Mouse (Mus musculus): ENCODE data around the gene Gm266. TPM values are rescaled to one million over a fixed set of nuclear protein-coding genes. Genes with fewer than 3 reads are reported as not detected.
A peak's percentile ranks its signal among the peaks of the same experiment; 100 is the strongest.

Gm266 gene
- polyA plus RNA-seq, 1 experiment from 2014 or later, result 5.5 TPM

DNA sequence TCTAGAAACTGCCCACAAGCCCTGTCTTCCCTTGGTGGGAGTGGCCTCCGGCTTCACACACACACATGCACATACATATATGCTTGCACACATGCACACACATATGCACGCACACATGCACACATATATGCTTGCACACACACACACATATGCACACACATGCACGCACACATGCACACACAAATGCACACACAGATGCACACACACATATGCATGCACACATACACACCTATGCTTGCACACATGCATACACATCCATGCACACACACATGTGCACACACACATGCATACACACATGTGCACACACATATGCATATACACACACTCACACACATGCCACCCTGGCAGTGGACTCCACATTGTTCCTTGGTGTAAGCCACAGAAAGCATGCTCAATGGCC lies 11.2 kb downstream of the Gm266 start:
- H3K27ac ChIP-seq (ENCODE audit: low read depth, low read length), result no peak overlapping the region

DNA sequence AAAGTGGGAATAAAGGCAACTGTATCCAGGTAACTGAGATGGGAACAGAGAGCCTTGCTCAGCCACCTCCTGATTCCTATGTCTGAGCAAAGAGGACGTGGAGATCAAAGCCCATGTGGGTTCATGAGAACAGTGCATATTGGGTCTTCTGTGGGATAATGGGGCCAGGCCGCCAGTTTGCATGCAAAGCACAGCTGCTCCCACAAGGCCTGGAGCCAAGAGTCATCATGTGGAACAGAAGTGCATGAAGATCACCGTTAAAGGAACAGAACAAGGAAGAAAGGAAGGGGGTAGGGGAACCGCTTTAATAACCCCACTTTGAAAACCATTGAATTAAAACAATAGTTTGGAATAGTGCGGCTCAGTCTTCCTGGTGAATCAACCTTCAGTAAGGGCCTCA lies 12.7 kb downstream of the Gm266 start:
- ATAC-seq (replicated peaks; ENCODE audit: insufficient number of reproducible peaks, low FRiP score, low TSS enrichment), result no peak
- Histone ChIP-seq H3K9ac (ENCODE audit: low read depth, low read length) (no peak overlapping the region), H3K4me1 (ENCODE audit: control insufficient read depth, insufficient read depth, low read length) (no peaks in the 10 kb centered on the region), H3K36me3 (ENCODE audit: control insufficient read depth, insufficient read depth, low read length) (no peaks in the 10 kb centered on the region), H3K4me2 (no peak overlapping the region), H3K27me3 (ENCODE audit: control insufficient read depth, insufficient read depth, low read length) (no peaks in the 10 kb centered on the region), H3K27ac (ENCODE audit: low read depth, low read length) (no peak overlapping the region), H3K9me3 (replicated peaks; ENCODE audit: control insufficient read depth, low read length) (no peaks in the 10 kb centered on the region), H3K4me3 (ENCODE audit: low read depth, low read length) (no peak overlapping the region)
- WGBS (ENCODE audit: insufficient replicate concordance), result 75% methylated on average over 5 of the region's 5 CpGs

More for the DNA sequence above, 11.2 kb downstream of the Gm266 start:
- no peaks in the 10 kb centered on the region for H3K27me3 ChIP-seq (ENCODE audit: control insufficient read depth, insufficient read depth, low read length)
- no peak overlapping the region for H3K4me3 ChIP-seq (ENCODE audit: low read depth, low read length)
- no peak for ATAC-seq (replicated peaks; ENCODE audit: insufficient number of reproducible peaks, low FRiP score, low TSS enrichment)
- no peak overlapping the region for H3K9ac ChIP-seq (ENCODE audit: low read depth, low read length)
- H3K4me1 ChIP-seq (ENCODE audit: control insufficient read depth, insufficient read depth, low read length), result no peaks in the 10 kb centered on the region
- 80% methylated on average over 3 of the region's 3 CpGs for WGBS (ENCODE audit: insufficient replicate concordance)
- no peaks in the 10 kb centered on the region for H3K9me3 ChIP-seq (replicated peaks; ENCODE audit: control insufficient read depth, low read length)
- no peak overlapping the region for H3K4me2 ChIP-seq
- H3K36me3 ChIP-seq (ENCODE audit: control insufficient read depth, insufficient read depth, low read length), result no peaks in the 10 kb centered on the region

DNA sequence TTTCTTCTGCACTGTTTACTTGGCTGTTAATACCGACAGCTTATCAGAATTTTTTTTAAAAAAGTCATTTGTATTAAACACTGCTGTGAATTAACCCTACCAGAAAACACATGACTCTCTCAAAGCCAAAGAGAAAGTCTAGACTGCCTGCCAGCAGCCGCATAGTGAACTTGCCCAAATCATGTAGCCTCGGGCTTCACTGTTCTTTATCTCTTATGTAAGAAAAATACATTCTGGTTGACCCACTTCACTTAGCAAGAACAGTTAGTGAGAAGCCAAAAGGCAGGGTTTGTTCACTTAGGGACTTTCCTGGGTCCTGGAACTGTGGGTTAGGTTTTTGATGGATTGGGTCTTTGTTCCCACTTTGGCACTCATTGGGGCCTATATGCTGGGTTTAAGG lies 13.9 kb downstream of the Gm266 start:
- ATAC-seq (replicated peaks; ENCODE audit: insufficient number of reproducible peaks, low FRiP score, low TSS enrichment), result no peak
- 66% methylated on average over 3 of the region's 3 CpGs for WGBS (ENCODE audit: insufficient replicate concordance)
- no peak overlapping the region for H3K27ac ChIP-seq (ENCODE audit: low read depth, low read length)
- no peaks in the 10 kb centered on the region for H3K27me3 ChIP-seq (ENCODE audit: control insufficient read depth, insufficient read depth, low read length)
- H3K4me3 ChIP-seq (ENCODE audit: low read depth, low read length), result no peak overlapping the region
- no peaks in the 10 kb centered on the region for H3K4me1 ChIP-seq (ENCODE audit: control insufficient read depth, insufficient read depth, low read length)
- no peaks in the 10 kb centered on the region for H3K9me3 ChIP-seq (replicated peaks; ENCODE audit: control insufficient read depth, low read length)
- no peaks in the 10 kb centered on the region for H3K36me3 ChIP-seq (ENCODE audit: control insufficient read depth, insufficient read depth, low read length)
- no peak overlapping the region for H3K9ac ChIP-seq (ENCODE audit: low read depth, low read length)
- no peak overlapping the region for H3K4me2 ChIP-seq

DNA sequence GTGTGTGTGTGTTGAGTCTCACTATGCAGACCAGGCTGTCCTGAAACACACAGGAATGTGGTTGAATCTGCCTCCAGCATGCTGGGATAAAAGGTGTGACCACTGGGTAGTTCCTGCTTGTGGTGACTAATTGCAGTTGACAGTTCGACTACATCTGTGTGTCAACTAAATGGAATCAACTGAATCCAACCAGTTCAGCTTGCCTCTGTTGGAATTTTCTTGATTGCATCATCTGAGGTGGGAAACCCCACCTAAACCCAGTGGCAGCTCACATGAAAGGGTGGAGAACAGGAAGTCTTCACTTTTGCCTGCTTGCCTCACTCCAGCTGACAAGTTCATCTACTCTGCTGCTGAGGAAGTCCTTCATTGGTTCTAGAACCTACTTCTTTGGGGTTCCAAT lies 14.5 kb downstream of the Gm266 start:
- H3K9me3 ChIP-seq (replicated peaks; ENCODE audit: control insufficient read depth, low read length), result no peaks in the 10 kb centered on the region
- H3K9ac ChIP-seq (ENCODE audit: low read depth, low read length), result no peak overlapping the region
- no peak overlapping the region for H3K27ac ChIP-seq (ENCODE audit: low read depth, low read length)
- WGBS (ENCODE audit: insufficient replicate concordance), result 58% methylated on average over 1 of the region's 1 CpGs
- no peak overlapping the region for H3K4me3 ChIP-seq (ENCODE audit: low read depth, low read length)
- no peak overlapping the region for H3K4me2 ChIP-seq
- H3K4me1 ChIP-seq (ENCODE audit: control insufficient read depth, insufficient read depth, low read length), result no peaks in the 10 kb centered on the region
- no peaks in the 10 kb centered on the region for H3K27me3 ChIP-seq (ENCODE audit: control insufficient read depth, insufficient read depth, low read length)
- ATAC-seq (replicated peaks; ENCODE audit: insufficient number of reproducible peaks, low FRiP score, low TSS enrichment), result no peak
- H3K36me3 ChIP-seq (ENCODE audit: control insufficient read depth, insufficient read depth, low read length), result no peaks in the 10 kb centered on the region

DNA sequence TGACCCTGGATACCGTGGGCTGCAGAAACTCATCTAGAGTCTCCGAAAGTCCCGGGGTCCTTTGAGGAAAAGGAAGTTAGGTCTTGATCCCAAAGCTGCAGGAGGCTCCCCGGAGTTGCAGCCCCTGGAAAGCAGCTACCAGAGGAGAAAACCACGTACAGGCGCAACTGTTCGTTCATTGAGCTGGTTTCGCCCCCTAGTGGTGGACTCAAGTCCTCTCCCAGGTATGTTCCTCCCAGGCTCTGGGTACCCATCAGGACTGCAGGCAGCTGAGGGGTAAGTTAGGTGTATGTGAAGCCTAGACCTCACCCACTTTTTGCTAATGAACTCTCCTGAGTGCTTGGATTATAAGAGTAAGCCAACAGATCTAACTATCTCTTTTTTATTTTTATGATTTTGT lies 16.1 kb downstream of the Gm266 start:
- H3K4me1 ChIP-seq (ENCODE audit: control insufficient read depth, insufficient read depth, low read length), result no peaks in the 10 kb centered on the region
- H3K9me3 ChIP-seq (replicated peaks; ENCODE audit: control insufficient read depth, low read length), result no peaks in the 10 kb centered on the region
- no peaks in the 10 kb centered on the region for H3K36me3 ChIP-seq (ENCODE audit: control insufficient read depth, insufficient read depth, low read length)
- H3K9ac ChIP-seq (ENCODE audit: low read depth, low read length), result no peak overlapping the region
- H3K4me3 ChIP-seq (ENCODE audit: low read depth, low read length), result no peak overlapping the region
- no peak overlapping the region for H3K4me2 ChIP-seq
- no peaks in the 10 kb centered on the region for H3K27me3 ChIP-seq (ENCODE audit: control insufficient read depth, insufficient read depth, low read length)
- H3K27ac ChIP-seq (ENCODE audit: low read depth, low read length), result no peak overlapping the region
- WGBS (ENCODE audit: insufficient replicate concordance), result 11% methylated on average over 8 of the region's 8 CpGs
- 0 out of 2 replicates have a peak, but pooled peaks have one; percentile 52 for ATAC-seq (replicated peaks; ENCODE audit: insufficient number of reproducible peaks, low FRiP score, low TSS enrichment)

DNA sequence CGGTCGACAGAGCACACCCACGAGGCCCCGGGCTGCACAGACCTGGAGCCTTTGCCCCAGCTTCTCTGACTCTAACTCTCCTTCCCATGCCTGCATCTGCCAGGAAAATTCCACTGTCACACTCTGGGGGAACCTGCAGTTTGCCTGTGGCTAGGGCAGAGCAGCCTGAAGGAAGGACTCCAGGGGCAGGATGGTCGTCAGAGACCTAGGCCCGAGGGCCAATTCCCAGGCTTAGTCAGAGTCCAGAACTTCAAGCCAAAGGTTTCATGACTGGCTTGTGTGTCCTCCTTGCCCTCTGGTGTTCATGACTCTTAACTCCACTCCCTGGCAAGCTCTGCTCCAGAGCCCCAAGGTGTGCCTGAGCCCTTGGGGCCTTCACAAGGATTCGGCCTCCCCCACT lies 17.4 kb downstream of the Gm266 start:
- no peaks in the 10 kb centered on the region for H3K36me3 ChIP-seq (ENCODE audit: control insufficient read depth, insufficient read depth, low read length)
- no peak overlapping the region for H3K4me3 ChIP-seq (ENCODE audit: low read depth, low read length)
- no peak overlapping the region for H3K27ac ChIP-seq (ENCODE audit: low read depth, low read length)
- no peaks in the 10 kb centered on the region for H3K27me3 ChIP-seq (ENCODE audit: control insufficient read depth, insufficient read depth, low read length)
- no peaks in the 10 kb centered on the region for H3K4me1 ChIP-seq (ENCODE audit: control insufficient read depth, insufficient read depth, low read length)
- H3K4me2 ChIP-seq, result no peak overlapping the region
- no peak for ATAC-seq (replicated peaks; ENCODE audit: insufficient number of reproducible peaks, low FRiP score, low TSS enrichment)
- no peak overlapping the region for H3K9ac ChIP-seq (ENCODE audit: low read depth, low read length)
- WGBS (ENCODE audit: insufficient replicate concordance), result 78% methylated on average over 7 of the region's 7 CpGs
- no peaks in the 10 kb centered on the region for H3K9me3 ChIP-seq (replicated peaks; ENCODE audit: control insufficient read depth, low read length)

DNA sequence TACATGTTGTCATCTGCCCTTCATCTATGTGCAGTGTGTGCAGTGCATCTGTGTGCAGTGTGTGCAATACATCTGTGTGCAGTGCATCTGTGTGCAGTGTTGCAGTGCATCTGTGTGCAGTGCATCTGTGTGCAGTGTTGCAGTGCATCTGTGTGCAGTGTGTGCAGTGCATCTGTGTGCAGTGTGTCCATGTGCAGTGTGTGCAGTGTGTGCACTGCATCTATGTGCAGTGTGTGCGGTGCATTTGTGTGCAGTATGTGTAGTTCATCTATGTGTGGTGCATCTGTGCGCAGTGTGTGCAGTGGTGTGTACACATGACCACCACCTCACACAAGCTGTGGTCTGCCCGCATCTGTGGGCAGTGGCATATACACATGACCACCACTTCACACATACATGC lies 19.3 kb downstream of the Gm266 start:
- ATAC-seq (replicated peaks; ENCODE audit: insufficient number of reproducible peaks, low FRiP score, low TSS enrichment), result no peak
- H3K4me1 ChIP-seq (ENCODE audit: control insufficient read depth, insufficient read depth, low read length), result peaks cover 4% of the 10 kb centered on the region
- no peaks in the 10 kb centered on the region for H3K27me3 ChIP-seq (ENCODE audit: control insufficient read depth, insufficient read depth, low read length)
- no peaks in the 10 kb centered on the region for H3K9me3 ChIP-seq (replicated peaks; ENCODE audit: control insufficient read depth, low read length)
- no peak overlapping the region for H3K4me2 ChIP-seq
- H3K4me3 ChIP-seq (ENCODE audit: low read depth, low read length), result no peak overlapping the region
- 90% methylated on average over 3 of the region's 3 CpGs for WGBS (ENCODE audit: insufficient replicate concordance)
- H3K36me3 ChIP-seq (ENCODE audit: control insufficient read depth, insufficient read depth, low read length), result no peaks in the 10 kb centered on the region
- no peak overlapping the region for H3K9ac ChIP-seq (ENCODE audit: low read depth, low read length)
- H3K27ac ChIP-seq (ENCODE audit: low read depth, low read length), result no peak overlapping the region

DNA sequence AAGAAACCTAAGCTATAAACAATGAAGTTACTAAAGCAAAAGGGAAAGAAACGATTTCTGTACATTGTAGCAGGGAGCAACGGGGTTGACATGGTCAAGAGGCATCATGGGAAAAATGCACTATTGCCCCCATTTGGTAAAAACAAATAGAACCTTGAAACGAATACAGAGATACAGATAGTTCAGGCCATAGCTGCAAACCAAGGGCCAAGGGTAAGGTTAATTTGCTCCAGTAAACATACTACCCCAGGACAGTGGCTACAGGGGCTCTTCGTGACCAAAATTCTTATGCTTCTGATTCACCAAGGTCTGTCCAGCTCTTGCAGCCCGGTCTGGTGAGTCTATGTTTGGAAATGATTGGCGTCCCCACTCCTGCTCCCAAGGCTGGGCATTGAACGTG lies 22.1 kb downstream of the Gm266 start:
- Histone ChIP-seq H3K4me1 (ENCODE audit: control insufficient read depth, insufficient read depth, low read length) (peaks cover 12% of the 10 kb centered on the region), H3K36me3 (ENCODE audit: control insufficient read depth, insufficient read depth, low read length) (no peaks in the 10 kb centered on the region), H3K4me2 (no peak overlapping the region), H3K9me3 (replicated peaks; ENCODE audit: control insufficient read depth, low read length) (no peaks in the 10 kb centered on the region), H3K4me3 (ENCODE audit: low read depth, low read length) (no peak overlapping the region), H3K9ac (ENCODE audit: low read depth, low read length) (no peak overlapping the region), H3K27ac (ENCODE audit: low read depth, low read length) (no peak overlapping the region), H3K27me3 (ENCODE audit: control insufficient read depth, insufficient read depth, low read length) (peaks cover 5% of the 10 kb centered on the region; the same call in 1 of the 2 replicates)
- ATAC-seq (replicated peaks; ENCODE audit: insufficient number of reproducible peaks, low FRiP score, low TSS enrichment), result no peak
- WGBS (ENCODE audit: insufficient replicate concordance), result 77% methylated on average over 7 of the region's 7 CpGs

DNA sequence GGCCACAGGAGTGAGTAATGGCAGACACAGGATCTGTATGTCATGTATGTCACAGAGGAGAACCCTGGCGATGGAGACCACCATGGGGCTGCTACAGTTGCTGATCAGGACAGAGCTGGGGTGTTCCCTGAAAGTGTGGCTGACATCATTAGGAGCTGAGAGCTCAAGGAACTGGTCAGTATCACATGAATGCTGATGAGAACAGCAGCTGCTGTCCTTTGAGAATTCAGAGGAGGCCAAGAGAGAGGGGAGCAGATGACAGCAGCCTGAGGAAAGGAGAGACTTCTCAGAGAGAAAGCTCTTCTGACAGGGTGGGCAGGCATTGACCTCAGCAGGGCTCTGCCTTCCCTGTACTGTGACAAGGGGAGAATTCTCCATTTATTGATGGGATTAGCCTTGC lies 27.9 kb downstream of the Gm266 start:
- no peaks in the 10 kb centered on the region for H3K36me3 ChIP-seq (ENCODE audit: control insufficient read depth, insufficient read depth, low read length)
- no peak overlapping the region for H3K4me2 ChIP-seq
- H3K9me3 ChIP-seq (replicated peaks; ENCODE audit: control insufficient read depth, low read length), result no peaks in the 10 kb centered on the region
- H3K27me3 ChIP-seq (ENCODE audit: control insufficient read depth, insufficient read depth, low read length), result peaks cover 11% of the 10 kb centered on the region; the same call in 1 of the 2 replicates
- no peak overlapping the region for H3K4me3 ChIP-seq (ENCODE audit: low read depth, low read length)
- no peak overlapping the region for H3K27ac ChIP-seq (ENCODE audit: low read depth, low read length)
- no peak for ATAC-seq (replicated peaks; ENCODE audit: insufficient number of reproducible peaks, low FRiP score, low TSS enrichment)
- H3K9ac ChIP-seq (ENCODE audit: low read depth, low read length), result no peak overlapping the region
- H3K4me1 ChIP-seq (ENCODE audit: control insufficient read depth, insufficient read depth, low read length), result peaks cover 21% of the 10 kb centered on the region
- WGBS (ENCODE audit: insufficient replicate concordance), result 79% methylated on average over 1 of the region's 1 CpGs

Data from heart, embryonic 11.5 days (tissue).